Mouse (Mus musculus) heart, adult 2 months (tissue): ENCODE results near the gene Ctla4.

Source experiments
- CTCF ChIP-seq: fragments of 200-600 bp; IDR thresholded peaks from 2 replicates; pipeline ENCODE4 v1.8.1; 2022; ENCODE audit warnings: antibody characterized with exemption, mild to moderate bottlenecking, moderate library complexity
- EP300 ChIP-seq: fragments of 200-500 bp; IDR thresholded peaks from 2 replicates; pipeline ENCODE4 v1.6.1; 2011; ENCODE audit warnings: low read depth, low read length, control low read depth; ENCODE audit not compliant: insufficient read depth
- POLR2A ChIP-seq: fragments of 200-500 bp; IDR thresholded peaks from 2 replicates; pipeline ENCODE4 v1.6.1; 2011; ENCODE audit warnings: mild to moderate bottlenecking, low read depth, low read length, control low read depth; ENCODE audit not compliant: insufficient read depth

DNA sequence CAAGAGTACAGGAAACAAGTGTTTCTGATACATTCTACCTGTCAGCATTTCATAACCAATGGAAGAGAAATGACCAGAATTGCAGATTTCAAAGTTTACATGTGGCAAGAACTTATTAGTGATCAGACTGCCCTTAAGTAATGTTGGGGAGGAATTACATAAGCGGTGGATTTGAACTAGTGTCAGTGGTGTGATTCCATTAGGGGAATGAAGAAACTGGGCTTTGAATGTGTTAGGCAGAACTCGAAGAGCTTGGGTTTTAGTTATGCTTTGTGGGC, 12.1 kb downstream of the Ctla4 start:
- TF ChIP-seq CTCF, result no peak
- no peak for TF ChIP-seq EP300
- no peak for TF ChIP-seq POLR2A
